Mouse (Mus musculus) bone marrow, adult 2 months (tissue): Measurements from ENCODE around the gene Folr2. TPM values are rescaled to one million over a fixed set of nuclear protein-coding genes. Genes with fewer than 3 reads are reported as not detected.

Experiments
- H3K27ac ChIP-seq: fragments of 200-500 bp; 2 replicates; pipeline ENCODE4 v1.5.1; 2012; ENCODE audit warnings: low read depth, mild to moderate bottlenecking, control low read depth, inconsistent platforms, low read length; ENCODE audit not compliant: control insufficient read depth, poor library complexity, insufficient read depth
- H3K4me1 ChIP-seq: fragments of 200-500 bp; 2 replicates; pipeline ENCODE4 v1.6.1; 2011; ENCODE audit warnings: low read length; ENCODE audit not compliant: control insufficient read depth, insufficient read depth
- H3K4me3 ChIP-seq: fragments of 200-500 bp; replicated peaks from 2 replicates; pipeline ENCODE3; 2011; ENCODE audit warnings: mild to moderate bottlenecking, low read depth, low read length, control low read depth; ENCODE audit not compliant: control insufficient read depth
- CTCF ChIP-seq: fragments of 200-500 bp; IDR thresholded peaks from 2 replicates; pipeline ENCODE4 v1.5.1; 2011; ENCODE audit warnings: low read length, control low read depth; ENCODE audit not compliant: control insufficient read depth, insufficient read depth
- POLR2A ChIP-seq: fragments of 200-500 bp; IDR thresholded peaks from 2 replicates; pipeline ENCODE4 v1.6.1; 2011; ENCODE audit warnings: low read depth, mild to moderate bottlenecking, control low read depth, low read length, borderline replicate concordance; ENCODE audit not compliant: control insufficient read depth
- WGBS: fragments of 180-500 bp; shearing (Covaris S2); methylation state at CpG from one replicate; pipeline ENCODE4 v1.1.7; 2018; 5-methylcytosine and 5-hydroxymethylcytosine counted together
- polyA plus RNA-seq: library from polyadenylated mRNA; stranded (reverse); fragments of >200 nt; gene quantifications from 2 replicates; pipeline ENCODE4 v1.2.4, GENCODE M21; 2011; ENCODE audit warnings: low replicate concordance; ENCODE audit not compliant: missing spikeins, insufficient read depth, insufficient read length

The Folr2 gene
- polyA plus RNA-seq, 1 experiment: 3.3 TPM

DNA sequence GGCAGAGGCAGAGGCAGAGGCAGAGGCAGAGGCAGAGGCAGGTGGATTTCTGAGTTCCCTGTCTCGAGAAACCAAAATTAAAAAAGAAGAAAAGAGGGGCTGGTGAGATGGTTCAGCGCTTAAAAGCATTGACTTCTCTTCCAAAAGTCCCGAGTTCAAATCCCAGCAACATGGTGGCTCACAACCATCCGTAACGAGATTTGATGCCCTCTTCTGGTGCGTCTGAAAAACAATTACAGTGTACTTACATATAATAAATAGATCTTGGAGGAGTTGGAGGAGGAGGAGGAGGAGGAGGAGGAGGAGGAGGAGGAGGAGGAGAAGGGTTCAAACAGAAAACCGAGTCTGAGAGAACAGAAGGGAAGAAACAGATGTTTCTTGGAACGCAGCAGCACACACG is 38.7 kb upstream of the Folr2 start:
- Histone ChIP-seq H3K4me3 (peak overlapping the region; percentile 92), H3K27ac (peak overlapping the region; percentile 69), H3K4me1 (peaks cover 3% of the 10 kb centered on the region)
- 38% methylated on average over 9 of the region's 9 CpGs for WGBS
- TF ChIP-seq CTCF (no peak), POLR2A (no peak)

DNA sequence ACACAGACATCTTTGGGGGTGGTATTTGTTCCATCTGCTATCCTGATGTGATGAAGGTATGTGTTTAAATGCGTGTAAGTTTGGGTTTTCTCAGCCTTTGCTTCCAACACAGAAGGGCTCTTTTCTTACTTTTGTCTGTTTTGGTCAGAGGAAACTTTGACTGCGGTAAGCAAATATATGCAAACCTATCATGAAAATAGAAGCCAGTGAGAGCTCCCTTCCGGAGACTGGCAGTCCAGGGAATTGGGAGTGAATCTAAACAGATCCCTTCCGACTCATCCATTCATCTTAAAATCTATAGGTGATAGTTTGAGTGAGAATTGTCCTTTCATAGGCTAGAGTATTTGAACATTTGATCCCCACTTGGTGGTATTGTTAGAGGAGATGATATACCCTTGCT is 31.5 kb upstream of the Folr2 start:
- no peak for TF ChIP-seq POLR2A
- no peak for TF ChIP-seq CTCF
- Histone ChIP-seq H3K4me1 (no peaks in the 10 kb centered on the region), H3K27ac (no peak overlapping the region), H3K4me3 (no peak overlapping the region)
- 78% methylated on average over 4 of the region's 4 CpGs for WGBS

DNA sequence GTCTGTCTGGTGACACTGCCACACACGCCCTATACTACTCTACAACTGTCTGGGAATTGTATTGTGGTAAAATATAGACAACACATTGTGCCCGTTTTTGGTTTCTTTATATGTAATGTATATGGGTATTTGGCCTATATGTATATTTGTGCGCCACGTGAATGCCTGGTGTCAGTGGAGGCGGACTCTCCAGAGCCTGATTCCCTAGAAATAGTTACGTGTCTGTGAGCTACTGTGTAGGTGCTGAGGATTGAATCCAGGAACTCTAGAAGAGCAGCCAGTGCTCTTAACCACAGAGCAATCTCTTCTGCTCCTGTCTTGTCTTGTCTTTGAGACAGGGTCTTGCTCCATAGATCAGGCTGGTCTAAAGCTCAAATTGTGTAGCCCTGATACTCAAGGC is 29.3 kb upstream of the Folr2 start:
- WGBS: 82% methylated on average over 6 of the region's 6 CpGs
- Histone ChIP-seq H3K27ac (no peak overlapping the region), H3K4me3 (no peak overlapping the region), H3K4me1 (no peaks in the 10 kb centered on the region)
- TF ChIP-seq POLR2A: no peak
- no peak for TF ChIP-seq CTCF

DNA sequence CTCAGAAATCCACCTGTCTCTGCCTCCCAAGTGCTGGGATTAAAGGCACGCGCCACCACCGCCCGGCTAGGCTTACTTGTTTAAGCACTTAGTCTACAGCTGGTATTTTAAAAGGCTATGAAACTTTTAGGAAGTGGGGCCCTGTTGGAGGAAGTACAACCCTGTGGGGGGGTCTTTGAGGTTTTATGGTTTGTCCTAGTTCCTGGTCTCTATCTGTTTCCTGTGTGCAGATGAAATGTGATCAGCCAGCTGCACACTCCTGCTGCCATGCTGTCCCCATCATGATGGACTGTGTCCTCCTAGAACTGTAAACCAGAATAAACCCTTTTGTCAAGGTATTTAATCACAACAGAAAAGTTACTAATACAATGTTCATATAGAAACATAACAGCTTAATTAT is 27.2 kb upstream of the Folr2 start:
- H3K27ac ChIP-seq: no peak overlapping the region
- WGBS: 84% methylated on average over 4 of the region's 4 CpGs
- H3K4me3 ChIP-seq: no peak overlapping the region
- no peak for TF ChIP-seq POLR2A
- no peak for TF ChIP-seq CTCF
- no peaks in the 10 kb centered on the region for H3K4me1 ChIP-seq

DNA sequence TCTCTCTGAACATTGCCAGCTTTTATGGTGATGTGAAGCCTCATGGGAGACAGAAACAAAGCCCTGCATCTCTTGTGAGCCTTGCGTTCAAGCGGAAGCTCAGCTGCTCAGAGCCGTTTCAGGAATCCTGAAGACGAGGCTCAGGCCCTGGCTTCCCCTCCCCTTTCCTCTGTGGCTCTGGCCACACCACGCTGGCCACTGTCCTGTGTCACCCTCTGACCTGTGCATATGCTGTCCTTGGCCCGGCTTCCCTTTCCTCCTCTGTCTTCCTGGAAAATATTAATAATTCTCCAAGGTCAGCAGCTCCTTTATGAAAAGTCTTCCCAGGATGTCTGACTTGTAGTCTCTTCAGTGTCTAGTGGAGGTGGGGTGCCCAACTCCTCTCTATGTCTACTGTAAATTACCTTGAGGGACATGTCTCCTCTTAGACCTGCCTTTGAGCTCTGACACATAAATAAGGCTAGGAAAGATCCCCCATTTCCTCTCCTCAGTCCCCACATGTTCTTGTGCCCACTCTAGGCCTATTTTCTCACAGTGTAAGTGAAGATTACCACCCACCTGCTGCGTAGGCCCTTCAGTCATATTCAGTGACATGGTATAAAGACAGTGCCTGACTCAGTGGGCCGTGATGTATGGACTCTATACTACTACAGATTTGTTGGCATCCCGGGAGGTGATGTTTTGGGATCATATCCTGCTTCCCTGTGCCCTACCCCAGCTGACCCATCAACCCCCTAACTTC is 25.6 kb upstream of the Folr2 start:
- no peaks in the 10 kb centered on the region for H3K4me1 ChIP-seq
- H3K4me3 ChIP-seq: no peak overlapping the region
- 78% methylated on average over 9 of the region's 9 CpGs for WGBS
- H3K27ac ChIP-seq: no peak overlapping the region
- no peak for TF ChIP-seq POLR2A
- no peak for TF ChIP-seq CTCF

DNA sequence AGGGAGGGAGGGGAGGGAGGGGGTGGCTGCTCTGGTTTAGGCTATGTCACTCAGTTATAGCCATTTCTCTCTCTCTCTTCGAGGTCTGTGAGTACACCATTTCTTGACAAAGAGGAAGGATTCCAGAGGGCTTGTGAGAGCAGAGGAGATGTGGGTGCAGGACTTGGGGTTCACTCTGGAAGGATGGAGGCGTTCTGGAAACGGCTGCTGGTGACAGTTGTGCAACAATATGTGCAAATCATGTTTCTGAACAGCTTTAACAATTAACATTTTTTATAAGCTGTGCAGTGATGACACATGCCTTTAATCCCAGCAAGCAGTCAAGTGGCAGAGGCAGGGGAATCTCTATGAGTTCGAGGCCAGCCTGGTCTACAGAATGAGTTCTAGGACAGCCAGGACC is 23.9 kb upstream of the Folr2 start:
- Histone ChIP-seq H3K4me3 (no peak overlapping the region), H3K27ac (no peak overlapping the region), H3K4me1 (no peaks in the 10 kb centered on the region)
- TF ChIP-seq CTCF: no peak
- TF ChIP-seq POLR2A: no peak
- WGBS: 43% methylated on average over 4 of the region's 4 CpGs

DNA sequence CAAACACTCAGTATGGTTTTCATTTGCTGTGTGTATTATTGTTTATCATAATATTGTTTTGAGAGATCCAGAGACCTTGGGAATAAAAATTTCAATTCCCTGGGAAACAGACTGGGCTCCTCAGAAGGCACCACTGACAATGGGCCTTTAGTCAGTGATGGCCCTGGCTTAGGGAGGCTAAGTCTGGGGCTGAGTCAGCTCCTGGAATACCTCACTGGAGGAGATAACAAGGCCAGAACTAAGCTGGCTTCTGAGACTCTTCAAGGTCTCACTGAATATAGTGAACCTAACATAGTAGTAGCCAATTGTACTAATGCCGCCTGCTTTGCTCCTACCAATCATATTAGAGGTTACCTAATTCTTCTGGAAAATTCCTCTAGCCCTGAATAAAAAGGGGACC is 19.0 kb upstream of the Folr2 start:
- WGBS: 94% methylated on average over 1 of the region's 1 CpGs
- TF ChIP-seq POLR2A: no peak
- no peak for TF ChIP-seq CTCF
- H3K4me3 ChIP-seq: no peak overlapping the region
- H3K27ac ChIP-seq: no peak overlapping the region
- H3K4me1 ChIP-seq: no peaks in the 10 kb centered on the region; the same call in 1 of the 2 replicates

DNA sequence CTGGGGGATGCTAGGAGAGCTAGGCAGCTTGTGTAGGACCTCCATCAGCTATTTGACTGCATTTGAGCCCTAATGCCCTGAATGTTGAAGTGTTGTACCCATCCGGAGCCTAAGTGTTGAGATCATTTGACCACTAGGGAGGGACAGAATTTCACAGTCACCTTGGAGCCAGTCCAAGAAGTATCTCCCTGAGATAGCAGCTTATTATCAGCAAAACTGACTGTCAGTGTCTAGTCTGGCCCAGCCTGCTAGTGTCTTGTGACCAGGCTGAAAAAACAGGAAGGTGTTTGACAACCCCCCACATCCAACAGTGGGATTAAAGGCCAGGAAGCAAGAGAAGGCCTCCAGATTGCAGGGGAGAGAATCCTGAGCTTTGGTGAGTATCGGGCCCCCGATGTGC is 14.3 kb upstream of the Folr2 start:
- no peak overlapping the region for H3K27ac ChIP-seq
- TF ChIP-seq POLR2A (no peak), CTCF (no peak)
- H3K4me3 ChIP-seq: no peak overlapping the region
- 69% methylated on average over 3 of the region's 3 CpGs for WGBS
- H3K4me1 ChIP-seq: no peaks in the 10 kb centered on the region; the same call in 1 of the 2 replicates

DNA sequence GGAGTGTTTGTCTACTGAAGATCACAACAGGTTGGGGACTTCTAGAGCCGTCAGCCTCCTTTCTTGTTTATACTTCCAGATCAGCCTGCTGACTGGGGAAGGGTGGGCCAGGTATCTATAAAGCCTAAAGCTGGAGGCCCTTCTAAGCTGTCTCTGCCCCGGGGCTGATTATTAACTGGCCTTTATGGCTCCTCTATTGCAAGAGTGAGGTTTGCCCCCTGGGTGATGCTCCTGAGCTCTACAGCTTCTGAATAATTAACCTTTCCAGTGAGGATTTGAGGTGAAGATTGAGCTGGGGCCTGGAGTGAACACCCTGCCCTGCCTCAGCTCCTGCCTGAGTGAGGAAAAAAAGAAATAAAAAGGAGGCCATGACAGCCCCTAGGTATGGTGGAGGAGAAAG is 13.6 kb upstream of the Folr2 start, which contains the start of gene Folr1:
TSS of gene Folr1 (minus strand) at position 160 of the 400 bp plus-strand sequence.
- H3K4me1 ChIP-seq: no peaks in the 10 kb centered on the region; the same call in 1 of the 2 replicates
- H3K4me3 ChIP-seq: no peak within 1 kb of the TSS
- no peak within 1 kb of the TSS for H3K27ac ChIP-seq
- 74% methylated on average over 2 of the region's 2 CpGs for WGBS
- no peak for TF ChIP-seq CTCF
- TF ChIP-seq POLR2A: no peak

DNA sequence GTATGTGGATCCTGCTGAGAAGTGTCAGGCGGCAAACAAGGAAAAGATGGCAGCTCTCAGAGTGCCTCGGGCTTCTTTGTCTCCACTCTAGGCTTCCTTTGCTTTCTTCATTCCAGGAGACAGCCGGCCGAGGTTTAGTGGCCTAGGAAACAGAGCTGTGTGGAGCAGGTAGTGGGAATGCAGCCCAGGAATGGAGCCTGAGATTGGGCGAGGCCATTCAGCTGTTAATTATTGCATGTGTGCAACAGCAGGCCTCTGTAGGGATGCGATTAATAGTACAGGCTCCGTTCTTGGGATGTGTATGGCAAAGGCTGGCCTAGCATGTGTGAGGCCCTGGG is 12.1 kb upstream of the Folr2 start:
- WGBS: 85% methylated on average over 7 of the region's 7 CpGs
- H3K27ac ChIP-seq: no peak overlapping the region
- H3K4me1 ChIP-seq: no peaks in the 10 kb centered on the region; the same call in 1 of the 2 replicates
- H3K4me3 ChIP-seq: no peak overlapping the region
- TF ChIP-seq POLR2A: no peak
- no peak for TF ChIP-seq CTCF
